Mouse (Mus musculus): ENCODE measurements around the gene Arpc4. TPM values are rescaled to one million over a fixed set of nuclear protein-coding genes. Genes with fewer than 3 reads are reported as not detected.
A peak's percentile ranks its signal among the peaks of the same experiment; 100 is the strongest.

Arpc4 gene
- total RNA-seq, 2 experiments from 2014 or later: 318 to 324 TPM

- intact Hi-C loops (cut with DNase I): no loop called here
Observed at GRCm38 (mm10) chr6:113361476-113361875, 16.4 kb upstream of the Arpc4 start.

GRCm38 (mm10) chr6:113362241-113362640 is 15.7 kb upstream of the Arpc4 start:
- intact Hi-C loops (cut with DNase I): no loop called here
- DNase-seq (ENCODE audit: extremely low spot score in 1 of 2, low spot score in 2 of 2): no peak

More at GRCm38 (mm10) chr6:113361476-113361875, 16.4 kb upstream of the Arpc4 start:
- no peak for DNase-seq (ENCODE audit: extremely low spot score in 1 of 2, low spot score in 2 of 2)

GRCm38 (mm10) chr6:113364518-113365135 is 13.3 kb upstream of the Arpc4 start:
- intact Hi-C loops (cut with DNase I): no loop called here

GRCm38 (mm10) chr6:113366639-113367038 is 11.3 kb upstream of the Arpc4 start:
- DNase-seq (ENCODE audit: extremely low spot score in 1 of 2, low spot score in 2 of 2): no peak
- intact Hi-C loops (cut with DNase I): no loop called here

More at GRCm38 (mm10) chr6:113364518-113365135, 13.3 kb upstream of the Arpc4 start:
- no peak for DNase-seq (ENCODE audit: extremely low spot score in 1 of 2, low spot score in 2 of 2)

- no peak for DNase-seq (ENCODE audit: extremely low spot score in 1 of 2, low spot score in 2 of 2)
- intact Hi-C loops (cut with DNase I): no loop called here
Observed at GRCm38 (mm10) chr6:113367574-113367973, 10.3 kb upstream of the Arpc4 start.

GRCm38 (mm10) chr6:113368124-113368523 is 9.8 kb upstream of the Arpc4 start:
- no peak for DNase-seq (ENCODE audit: extremely low spot score in 1 of 2, low spot score in 2 of 2)
- intact Hi-C loops (cut with DNase I): no loop called here

GRCm38 (mm10) chr6:113368577-113368976 is 9.3 kb upstream of the Arpc4 start:
- DNase-seq (ENCODE audit: extremely low spot score in 1 of 2, low spot score in 2 of 2): no peak
- intact Hi-C loops (cut with DNase I): no loop called here

GRCm38 (mm10) chr6:113370194-113370929 is 7.6 kb upstream of the Arpc4 start:
- intact Hi-C loops (cut with DNase I): no loop called here
- no peak for DNase-seq (ENCODE audit: extremely low spot score in 1 of 2, low spot score in 2 of 2)

GRCm38 (mm10) chr6:113373491-113373890 is 4.4 kb upstream of the Arpc4 start:
- DNase-seq (ENCODE audit: extremely low spot score in 1 of 2, low spot score in 2 of 2): no peak
- intact Hi-C loops (cut with DNase I): no loop called here

GRCm38 (mm10) chr6:113377172-113377495 is 781 bp upstream of the Arpc4 start:
- DNase-seq (ENCODE audit: extremely low spot score in 1 of 2, low spot score in 2 of 2): peak in 1 of 2 experiments; percentile 37
- intact Hi-C loops (cut with DNase I): no loop called here

- intact Hi-C loops (cut with DNase I): no loop called here
- no peak for DNase-seq (ENCODE audit: extremely low spot score in 1 of 2, low spot score in 2 of 2)
Observed at GRCm38 (mm10) chr6:113379246-113379645, 1.3 kb downstream of the Arpc4 start.

- intact Hi-C loops (cut with DNase I): no loop called here
- DNase-seq (ENCODE audit: extremely low spot score in 1 of 2, low spot score in 2 of 2): no peak
Observed at GRCm38 (mm10) chr6:113380480-113380879, 2.6 kb downstream of the Arpc4 start.

GRCm38 (mm10) chr6:113384351-113384927 is 6.5 kb downstream of the Arpc4 start:
- no peak for DNase-seq (ENCODE audit: extremely low spot score in 1 of 2, low spot score in 2 of 2)
- intact Hi-C loops (cut with DNase I): no loop called here

GRCm38 (mm10) chr6:113385160-113385714 is 7.3 kb downstream of the Arpc4 start:
- DNase-seq (ENCODE audit: extremely low spot score in 1 of 2, low spot score in 2 of 2): no peak
- intact Hi-C loops (cut with DNase I): no loop called here

GRCm38 (mm10) chr6:113386025-113386424 is 8.1 kb downstream of the Arpc4 start:
- no peak for DNase-seq (ENCODE audit: extremely low spot score in 1 of 2, low spot score in 2 of 2)
- intact Hi-C loops (cut with DNase I): no loop called here

GRCm38 (mm10) chr6:113388960-113389359 is 11.0 kb downstream of the Arpc4 start, which contains the start of gene Ttll3:
Gene Ttll3 (plus strand): TSS chr6:113389260.
- intact Hi-C loops (cut with DNase I): no loop called here

GRCm38 (mm10) chr6:113390715-113391114 is 12.8 kb downstream of the Arpc4 start:
- intact Hi-C loops (cut with DNase I): no loop called here
- no peak for DNase-seq (ENCODE audit: extremely low spot score in 1 of 2, low spot score in 2 of 2)

More at GRCm38 (mm10) chr6:113388960-113389359, 11.0 kb downstream of the Arpc4 start, which contains the start of gene Ttll3:
- no peak for DNase-seq (ENCODE audit: extremely low spot score in 1 of 2, low spot score in 2 of 2)

- DNase-seq (ENCODE audit: extremely low spot score in 1 of 2, low spot score in 2 of 2): no peak
- intact Hi-C loops (cut with DNase I): no loop called here
Observed at GRCm38 (mm10) chr6:113392015-113392386, 14.1 kb downstream of the Arpc4 start.

- intact Hi-C loops (cut with DNase I): no loop called here
- DNase-seq (ENCODE audit: extremely low spot score in 1 of 2, low spot score in 2 of 2): peak; percentile 39 to 69
Observed at GRCm38 (mm10) chr6:113392387-113393071, 14.6 kb downstream of the Arpc4 start.
